Mouse (Mus musculus): ENCODE measurements around the gene B3galt4. TPM values are rescaled to one million over a fixed set of nuclear protein-coding genes. Genes with fewer than 3 reads are reported as not detected.

Gene B3galt4
- total RNA-seq, 2 experiments from 2014 or later = 5.9 to 6.5 TPM

- no peak for DNase-seq (ENCODE audit: low spot score in 2 of 2)
Observed at GRCm38 (mm10) chr17:33947430-33948089, 3.7 kb downstream of the B3galt4 start.

DNA sequence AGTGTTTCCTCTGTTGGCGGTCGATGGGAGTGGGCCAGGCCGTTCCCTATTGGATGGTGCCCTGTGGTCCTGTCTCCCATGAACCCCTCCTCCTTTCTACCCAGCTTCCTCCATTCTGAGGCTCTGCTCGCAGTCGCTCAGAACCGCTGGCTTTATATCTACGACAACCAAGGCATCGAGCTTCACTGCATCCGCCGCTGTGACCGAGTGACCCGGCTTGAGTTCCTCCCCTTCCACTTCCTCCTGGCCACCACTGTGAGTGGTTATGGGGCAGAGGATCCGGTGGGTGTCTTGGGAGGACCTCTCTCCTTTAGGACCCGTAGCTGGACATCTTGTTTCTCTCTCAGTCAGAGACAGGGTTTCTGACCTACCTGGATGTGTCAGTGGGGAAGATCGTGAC, 7.8 kb downstream of the B3galt4 start:
- DNase-seq (ENCODE audit: low spot score in 2 of 2) = no peak

GRCm38 (mm10) chr17:33941381-33941780, 9.9 kb downstream of the B3galt4 start:
- no peak for DNase-seq (ENCODE audit: low spot score in 2 of 2)

DNA sequence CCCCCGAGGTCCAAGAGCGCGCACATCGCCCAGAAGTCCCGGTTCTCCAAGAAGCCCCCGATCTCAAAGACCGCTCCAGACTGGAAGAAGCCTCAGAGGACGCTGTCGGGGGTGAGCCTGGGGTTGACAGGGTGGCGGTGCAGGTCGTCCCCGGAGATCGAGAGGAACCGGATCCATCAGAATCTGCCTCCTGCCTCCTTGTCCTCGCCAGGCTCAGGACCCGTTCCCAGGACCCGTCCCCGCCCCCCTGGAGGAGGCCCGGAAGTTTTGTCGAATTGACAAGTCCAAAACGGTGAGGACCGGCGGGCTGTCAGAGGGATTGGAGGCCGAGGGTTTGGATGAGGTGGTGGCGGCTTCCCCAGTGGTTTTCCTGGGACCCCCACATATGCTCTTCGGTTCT, 10.3 kb downstream of the B3galt4 start:
- DNase-seq (ENCODE audit: low spot score in 2 of 2) = no peak

DNA sequence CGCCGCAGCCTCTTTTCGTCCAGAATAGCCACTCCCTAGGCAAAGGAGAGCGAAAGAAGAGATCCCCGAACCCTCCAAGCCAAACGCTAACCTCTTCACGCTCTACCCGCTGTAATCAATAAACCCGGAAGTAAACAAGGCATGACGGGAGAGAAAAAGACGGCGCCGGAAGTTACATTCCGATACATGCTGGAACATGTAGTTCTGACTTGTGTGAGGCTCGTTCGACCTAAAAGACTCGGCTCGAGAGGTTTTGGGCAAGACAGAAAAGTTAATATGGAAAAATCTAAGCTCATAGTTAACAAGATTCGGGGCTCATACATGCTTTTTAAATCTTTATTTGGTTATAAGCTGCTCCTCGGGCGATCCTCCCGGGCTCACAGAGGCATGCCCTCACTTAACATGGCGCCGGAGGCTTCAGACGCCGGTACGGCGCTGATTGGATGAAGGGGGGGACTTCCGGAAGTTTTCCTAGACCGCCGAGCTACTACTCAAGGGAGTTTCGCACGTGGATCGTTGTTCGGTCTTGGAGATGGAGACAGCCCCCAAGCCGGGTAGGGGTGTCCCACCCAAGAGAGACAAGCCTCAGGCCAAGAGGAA, 11.0 kb downstream of the B3galt4 start, which contains the start of the genes Pfdn6 and Wdr46:
Pfdn6 (minus strand) TSS at position 138 of the 600 bp plus-strand sequence.
Wdr46 (plus strand) TSS at position 455 of the 600 bp plus-strand sequence.
- DNase-seq (ENCODE audit: low spot score in 2 of 2) = peak; percentile 86

DNA sequence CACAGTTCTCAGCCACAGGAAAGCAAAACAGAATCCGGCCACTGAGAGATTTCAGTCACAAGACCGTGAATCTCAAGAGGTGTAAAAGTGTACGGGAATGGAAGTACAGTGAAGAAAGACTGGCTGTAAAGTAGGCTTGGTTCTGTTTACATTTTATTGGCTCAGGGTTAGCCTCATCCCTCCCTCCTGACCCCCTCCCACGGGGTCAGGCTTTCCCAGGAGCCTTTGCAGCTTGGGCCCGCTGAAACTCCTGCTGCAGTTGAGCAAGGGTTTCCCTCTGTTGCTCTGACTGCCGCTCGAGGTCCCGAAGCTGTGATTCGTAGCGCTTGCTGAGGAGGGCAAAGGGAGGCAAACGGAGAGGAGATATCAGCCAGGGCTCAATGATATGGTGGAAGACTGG, 12.5 kb downstream of the B3galt4 start:
- no peak for DNase-seq (ENCODE audit: low spot score in 2 of 2)

DNA sequence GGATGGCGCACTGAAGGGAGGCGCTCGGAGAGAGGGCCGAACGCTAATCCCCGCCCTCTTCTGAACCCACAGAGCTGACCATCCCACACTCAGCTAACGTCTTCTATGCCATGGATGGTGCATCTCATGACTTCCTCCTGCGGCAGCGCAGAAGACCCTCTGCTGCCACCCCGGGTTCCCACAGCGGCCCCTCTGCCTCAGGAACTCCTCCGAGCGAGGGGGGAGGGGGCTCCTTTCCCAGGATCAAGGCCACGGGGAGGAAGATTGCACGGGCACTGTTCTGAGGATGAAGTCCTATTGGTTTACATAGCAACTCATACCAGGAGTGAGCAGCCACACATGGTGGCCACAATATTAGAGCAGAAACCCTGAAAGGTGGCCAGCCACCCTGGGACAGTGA, 14.3 kb downstream of the B3galt4 start:
- DNase-seq (ENCODE audit: low spot score in 2 of 2) = no peak

- no peak for DNase-seq (ENCODE audit: low spot score in 2 of 2)
Observed at GRCm38 (mm10) chr17:33935422-33936055, 15.7 kb downstream of the B3galt4 start.

DNA sequence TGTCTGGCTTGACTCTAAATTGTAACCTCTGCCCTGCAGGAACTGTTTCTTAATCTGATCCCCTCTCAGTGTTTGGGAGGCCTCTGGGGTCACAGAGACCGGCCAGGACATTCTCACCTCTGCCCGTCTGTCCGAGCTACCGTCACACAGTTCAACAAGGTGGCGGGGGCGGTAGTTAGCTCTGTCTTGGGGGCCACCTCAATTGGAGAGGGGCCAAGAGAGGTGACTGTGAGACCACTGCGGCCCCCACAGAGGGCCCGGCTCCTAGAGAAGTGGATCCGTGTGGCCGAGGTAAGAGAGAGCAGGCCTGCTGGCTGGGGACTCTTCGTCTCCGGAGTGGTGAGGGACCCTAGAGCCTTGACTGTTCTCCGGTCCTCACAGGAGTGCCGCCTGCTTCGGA, 18.3 kb downstream of the B3galt4 start:
- DNase-seq (ENCODE audit: low spot score in 2 of 2) = no peak

DNA sequence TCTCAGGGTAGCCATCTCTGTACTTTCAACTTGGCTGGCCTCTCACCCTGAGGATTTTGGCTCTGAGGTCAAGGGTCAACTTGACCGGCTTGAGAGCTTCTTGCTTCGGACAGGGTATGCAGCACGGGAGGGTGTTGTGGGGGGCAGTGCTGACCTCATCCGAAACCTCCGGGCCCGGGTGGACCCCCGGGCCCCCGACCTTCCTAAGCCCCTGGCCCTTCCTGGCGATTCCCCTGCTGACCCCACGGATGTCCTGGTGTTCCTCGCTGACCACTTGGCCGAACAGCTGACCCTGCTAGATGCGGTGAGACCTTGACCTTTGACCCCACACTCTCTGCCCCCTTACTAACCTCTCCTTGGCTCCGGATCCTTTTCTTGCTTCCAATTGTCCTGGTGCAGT, 18.8 kb downstream of the B3galt4 start:
- no peak for DNase-seq (ENCODE audit: low spot score in 2 of 2)

GRCm38 (mm10) chr17:33931947-33932346, 19.3 kb downstream of the B3galt4 start:
- no peak for DNase-seq (ENCODE audit: low spot score in 2 of 2)

DNA sequence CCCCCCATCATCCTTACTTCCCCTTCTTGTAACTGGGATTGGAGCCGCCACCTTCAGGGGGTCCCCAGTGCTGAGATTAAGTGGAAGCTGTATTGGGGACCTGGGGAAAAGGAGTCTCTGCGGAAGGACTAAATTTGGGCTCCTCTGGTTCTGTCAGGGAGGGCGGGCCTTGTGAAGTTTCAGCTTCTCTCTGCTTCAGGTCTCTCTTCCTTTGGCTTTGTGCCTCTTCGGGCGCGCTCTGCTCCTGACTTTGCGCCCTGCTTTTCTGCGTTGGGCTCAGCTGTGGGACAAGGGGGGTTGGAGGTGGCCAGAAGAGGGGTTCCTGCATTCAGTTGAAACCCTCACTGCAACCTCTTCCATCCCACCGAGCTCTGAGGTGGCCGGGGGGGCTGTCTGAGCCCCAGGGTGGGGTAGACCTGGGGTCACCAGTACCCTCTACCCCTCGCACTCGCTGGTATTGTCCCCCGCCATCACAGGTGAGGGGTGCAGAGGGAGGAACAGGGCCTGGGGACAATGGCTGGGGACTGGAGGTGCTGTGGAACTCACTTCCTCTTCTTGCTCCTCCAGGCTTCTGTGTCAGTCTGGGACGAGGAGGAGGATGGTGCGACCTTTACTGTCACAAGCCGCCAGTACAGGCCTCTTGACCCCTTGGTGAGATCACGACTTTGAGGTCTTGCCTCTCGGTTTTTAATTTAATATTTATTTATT, 20.0 kb downstream of the B3galt4 start:
- no peak for DNase-seq (ENCODE audit: low spot score in 2 of 2)

DNA sequence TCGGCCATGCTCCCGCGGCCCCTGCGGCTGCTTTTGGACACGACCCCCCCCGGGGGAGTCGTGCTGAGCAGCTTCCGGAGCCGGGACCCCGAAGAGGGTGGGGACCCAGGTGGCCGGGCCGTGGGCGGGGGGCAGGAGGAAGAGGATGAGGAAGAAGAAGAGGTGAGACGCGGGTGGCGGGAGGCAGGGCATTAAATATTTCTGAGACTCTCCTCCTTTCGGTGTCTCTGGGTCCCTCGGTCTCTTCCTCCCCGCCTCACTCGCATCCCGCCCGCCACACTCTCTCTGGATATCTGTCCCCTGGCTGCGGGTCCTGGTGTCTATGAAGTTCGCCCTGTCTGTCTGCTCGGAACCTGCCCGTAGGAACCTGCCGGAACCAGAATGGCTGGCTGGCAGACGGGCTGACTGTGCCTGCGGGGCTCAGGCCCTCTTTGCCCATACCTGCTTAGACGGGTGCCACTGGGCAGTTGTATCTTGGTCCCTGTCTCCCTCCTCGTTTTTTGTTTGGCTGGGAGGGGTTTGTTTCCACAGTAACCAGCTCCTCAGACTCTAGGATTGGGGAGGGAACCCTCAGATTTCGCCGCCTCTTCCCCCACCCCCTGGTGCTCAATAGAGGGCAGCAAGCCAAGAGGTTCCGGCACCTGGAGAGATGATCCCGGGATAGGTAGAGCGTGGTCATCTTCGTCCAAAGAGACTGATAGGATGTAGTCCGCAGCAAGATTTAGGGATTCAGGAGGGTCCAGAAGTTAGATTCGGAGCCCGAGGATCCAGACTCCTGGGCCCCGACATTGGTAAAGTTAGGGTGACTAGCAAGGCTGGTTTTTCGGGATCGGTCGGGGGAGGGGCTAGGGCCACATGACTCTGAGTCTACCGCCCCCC, 20.8 kb downstream of the B3galt4 start:
- peak; percentile 53 to 62 for DNase-seq (ENCODE audit: low spot score in 2 of 2)

DNA sequence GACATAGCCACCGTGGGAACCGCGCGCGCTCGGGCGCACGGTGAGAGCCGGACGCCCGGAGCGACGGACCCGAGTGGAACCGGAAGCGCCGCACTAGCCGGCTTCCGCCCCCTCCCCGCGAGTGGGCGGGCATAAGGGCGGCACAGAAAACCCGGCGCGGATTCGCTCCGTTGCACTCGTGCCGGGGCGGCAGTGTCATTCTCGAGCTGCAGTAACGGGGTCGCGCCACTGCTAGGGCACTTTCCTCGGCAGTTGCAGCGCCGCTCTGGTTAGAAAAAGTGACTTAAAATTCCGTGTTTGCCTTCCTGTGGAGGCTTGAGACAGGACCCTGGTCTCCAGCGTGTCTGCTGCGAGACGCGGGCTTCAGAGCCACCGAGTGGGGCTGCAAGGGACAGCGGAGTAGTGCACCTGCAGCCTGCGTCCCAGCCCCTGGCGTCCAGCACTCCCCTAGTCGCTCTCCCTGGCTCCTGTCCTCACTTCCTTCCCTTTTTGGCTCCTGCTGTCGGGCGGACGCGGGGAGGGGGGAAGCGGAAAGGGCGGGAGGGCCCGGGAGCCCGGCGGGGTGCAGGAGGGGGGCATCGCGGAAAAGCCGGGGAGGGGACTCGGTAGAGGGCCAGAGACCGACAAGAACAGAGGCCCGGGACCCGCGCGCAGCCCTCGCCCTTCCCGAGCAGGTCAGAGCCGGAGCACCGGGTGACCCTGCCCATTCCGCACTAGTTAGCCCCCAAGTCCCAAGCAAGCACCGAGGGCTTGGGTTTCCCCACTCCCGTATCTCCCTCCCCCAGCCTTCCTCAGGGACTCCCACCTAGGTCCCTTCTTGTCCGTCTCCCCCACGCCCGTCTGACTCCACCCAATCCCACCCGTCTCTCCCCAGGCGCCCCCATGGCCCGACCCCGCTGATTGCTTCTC, 21.7 kb downstream of the B3galt4 start, which contains the start of gene Rgl2:
Rgl2 (plus strand) TSS at position 173 of the 909 bp plus-strand sequence.
- DNase-seq (ENCODE audit: low spot score in 2 of 2) = peak; percentile 93 to 94

GRCm38 (mm10) chr17:33928251-33928947, 22.9 kb downstream of the B3galt4 start:
- no peak for DNase-seq (ENCODE audit: low spot score in 2 of 2)

GRCm38 (mm10) chr17:33926207-33926932, 24.9 kb downstream of the B3galt4 start:
- no peak for DNase-seq (ENCODE audit: low spot score in 2 of 2)

DNA sequence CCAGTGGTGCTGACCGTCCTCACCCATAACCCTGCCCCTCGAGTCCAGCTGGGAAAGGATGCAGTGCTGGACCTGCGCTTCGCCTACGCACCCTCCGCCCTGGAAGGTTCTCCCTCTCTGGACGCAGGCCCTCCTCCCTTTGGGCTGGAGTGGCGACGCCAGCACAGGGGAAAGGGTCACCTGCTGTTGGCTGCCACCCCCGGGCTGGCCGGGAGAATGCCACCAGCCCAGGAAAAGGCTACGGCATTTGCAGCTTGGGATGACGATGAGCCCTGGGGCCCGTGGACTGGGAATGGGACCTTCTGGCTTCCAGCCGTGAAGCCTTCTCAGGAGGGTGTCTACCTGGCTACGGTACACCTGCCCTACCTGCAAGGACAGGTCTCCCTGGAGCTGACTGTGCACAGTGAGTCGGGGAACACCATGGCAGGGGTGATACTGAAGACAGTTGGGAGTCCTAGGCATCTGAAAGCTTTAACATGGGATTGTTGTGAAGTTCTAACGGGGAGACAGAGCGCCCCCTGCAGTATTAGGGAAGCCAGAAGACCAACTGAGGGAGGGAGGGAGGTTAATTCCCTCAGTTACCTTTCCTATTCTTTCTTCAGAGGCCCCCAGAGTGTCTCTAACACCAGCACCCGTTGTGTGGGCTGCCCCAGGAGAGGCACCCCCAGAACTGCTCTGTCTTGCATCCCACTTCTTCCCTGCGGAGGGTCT, 25.7 kb downstream of the B3galt4 start:
- DNase-seq (ENCODE audit: low spot score in 2 of 2) = no peak

Measured in left cerebral cortex, adult 18-20 months (tissue).